Mouse (Mus musculus): ENCODE results near the gene Atpaf2. TPM values are rescaled to one million over a fixed set of nuclear protein-coding genes. Genes with fewer than 3 reads are reported as not detected.

The Atpaf2 gene
- polyA plus RNA-seq, 1 experiment: 87.7 TPM

GRCm38 (mm10) chr11:60351388-60351787 lies 66.9 kb downstream of the Atpaf2 start:
- H3K4me1 ChIP-seq (ENCODE audit: control insufficient read depth, insufficient read depth, low read length): peaks cover 8% of the 10 kb centered on the region
- TF ChIP-seq CTCF (IDR thresholded peaks at IDR 0.05; ENCODE audit: control insufficient read depth, insufficient read depth, insufficient replicate concordance, low read depth, low read length) (no peak), POLR2A (IDR thresholded peaks at IDR 0.05; ENCODE audit: control insufficient read depth, low read depth, low read length) (no peak)
- H3K27me3 ChIP-seq (ENCODE audit: control insufficient read depth, insufficient read depth, low read length): no peaks in the 10 kb centered on the region
- H3K27ac ChIP-seq (ENCODE audit: control insufficient read depth, insufficient read depth, low read depth, low read length): peak overlapping the region; percentile 1; the same call in 1 of the 2 replicates
- no peak overlapping the region for H3K4me3 ChIP-seq (ENCODE audit: control insufficient read depth, low read depth, low read length)
- no peaks in the 10 kb centered on the region for H3K36me3 ChIP-seq (ENCODE audit: control insufficient read depth, insufficient read depth, low read length)

Other genes with a start within 250 kb of the Atpaf2 start
- 13.2 and 18.5 TPM in 2 replicates for gene Srebf1, start 195.9 kb downstream of the Atpaf2 start, polyA plus RNA-seq (2012; rRNA removed)
- 18.5 and 22.3 TPM in 2 replicates for gene Tom1l2, start 65.6 kb downstream of the Atpaf2 start, polyA plus RNA-seq (2012; rRNA removed)
- 62.2 and 70.2 TPM in 2 replicates for gene Drc3, start 65.1 kb downstream of the Atpaf2 start, polyA plus RNA-seq (2012; rRNA removed)
- 76.9 and 89.3 TPM in 2 replicates for gene Gid4, start 1.3 kb downstream of the Atpaf2 start, polyA plus RNA-seq (2012; rRNA removed)
- gene Drg2, start 36.1 kb upstream of the Atpaf2 start, polyA plus RNA-seq (2012; rRNA removed): 34.5 and 36.3 TPM in 2 replicates
- gene Myo15, start 50.9 kb upstream of the Atpaf2 start, polyA plus RNA-seq (2012; rRNA removed): 8.2 and 11.7 TPM in 2 replicates
- 13.4 and 13.8 TPM in 2 replicates for gene Alkbh5, start 117.9 kb upstream of the Atpaf2 start, polyA plus RNA-seq (2012; rRNA removed)

All from testis, adult 2 months (tissue).